Mouse (Mus musculus): ENCODE measurements at regions not wholly inside any gene's neighbourhood (a gene's known extent, or its start where the extent isn't known, plus 50 kb on each side); places are given as distances from the start of the nearest gene placed in this dataset.

DNA sequence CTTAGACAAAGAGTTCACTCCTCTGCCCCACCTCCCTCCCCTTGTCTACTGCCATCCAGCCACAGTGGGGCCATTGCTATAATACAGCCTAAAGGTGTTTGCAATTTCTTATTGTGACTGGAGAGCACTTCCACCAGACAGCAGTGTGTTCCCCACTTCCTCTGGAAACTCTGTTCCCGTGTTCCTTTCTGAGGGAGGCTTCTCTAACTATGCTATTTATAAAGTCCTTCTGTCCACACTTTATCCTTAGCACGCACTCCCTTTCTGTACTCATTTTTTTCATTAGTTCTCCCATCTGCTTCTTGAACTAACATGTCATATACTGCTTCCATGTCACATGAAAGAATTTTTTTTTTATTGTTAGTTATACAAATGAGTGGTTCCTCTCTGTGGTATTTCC is 52.0 kb upstream of the 4930432M17Rik start:
- intact Hi-C loops (cut with DNase I): no loop called here
- no peak overlapping the region for H3K27ac ChIP-seq
- DNase-seq (ENCODE audit: extremely low spot score in 1 of 2, low spot score in 2 of 2): no peak
- no peak for TF ChIP-seq CTCF (IDR thresholded peaks at IDR 0.05)
- no peak overlapping the region for H3K4me3 ChIP-seq

DNA sequence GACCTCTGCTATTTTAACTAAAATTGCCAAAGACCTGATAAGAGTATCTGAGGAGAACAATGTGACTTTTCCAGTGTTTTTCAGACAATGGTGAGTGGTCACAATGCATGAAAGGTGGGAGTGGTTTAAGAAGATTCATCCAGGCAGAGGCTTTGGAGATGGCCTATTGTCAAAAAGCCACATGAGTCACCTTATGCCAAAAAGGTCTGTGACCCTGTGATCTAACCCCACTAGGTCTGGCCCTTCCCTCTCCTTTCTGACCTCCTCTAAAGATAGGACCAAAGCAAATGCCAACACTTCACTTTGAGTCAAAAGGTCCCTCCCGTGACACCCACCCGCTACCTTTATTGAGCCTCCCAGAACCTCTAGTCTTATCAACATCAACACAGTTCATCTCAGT is 52.4 kb upstream of the 4930432M17Rik start:
- intact Hi-C loops (cut with DNase I): no loop called here
- H3K4me3 ChIP-seq: no peak overlapping the region
- H3K27ac ChIP-seq: no peak overlapping the region
- TF ChIP-seq CTCF (IDR thresholded peaks at IDR 0.05): no peak
- DNase-seq (ENCODE audit: extremely low spot score in 1 of 2, low spot score in 2 of 2): no peak

DNA sequence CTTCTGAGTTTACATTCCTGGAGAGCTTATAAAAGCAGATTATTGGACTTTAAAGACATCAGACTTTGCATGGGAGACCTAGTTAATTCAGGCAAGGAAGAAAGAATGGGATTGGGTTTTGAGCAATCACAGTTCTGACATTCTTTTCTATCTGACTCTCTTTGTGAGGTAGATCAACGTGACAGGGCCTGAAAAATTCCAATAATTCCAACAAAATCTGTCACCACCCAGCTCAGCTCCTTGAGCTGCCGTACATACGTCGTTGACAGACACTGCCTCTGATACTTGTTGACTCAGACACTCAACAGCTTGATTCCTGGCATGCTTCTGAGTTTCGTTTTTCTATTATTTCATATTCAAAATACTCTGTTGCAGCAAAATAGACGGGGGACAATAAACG is 53.2 kb upstream of the 4930432M17Rik start:
- TF ChIP-seq CTCF (IDR thresholded peaks at IDR 0.05): no peak
- intact Hi-C loops (cut with DNase I): no loop called here
- Histone ChIP-seq H3K27ac (no peak overlapping the region), H3K4me3 (no peak overlapping the region)
- no peak for DNase-seq (ENCODE audit: extremely low spot score in 1 of 2, low spot score in 2 of 2)

DNA sequence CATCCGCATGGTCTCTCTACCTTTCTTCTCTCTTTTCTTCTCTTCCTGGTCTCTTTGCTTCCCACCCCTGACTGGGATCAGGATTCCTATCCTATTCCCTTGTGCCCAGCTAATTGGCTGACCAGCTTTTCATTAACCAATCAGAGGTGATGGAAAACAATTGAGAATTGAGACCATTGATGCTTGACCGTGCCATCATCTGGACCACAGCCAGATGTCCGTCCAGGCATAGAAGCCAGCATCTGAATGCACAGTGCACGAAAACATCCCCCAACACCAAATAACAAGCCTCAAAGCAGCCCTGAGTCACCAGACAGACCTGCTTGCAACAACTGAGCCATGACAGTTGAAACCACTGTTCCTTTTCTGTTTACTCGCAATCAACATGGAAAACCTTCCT is 54.5 kb upstream of the 4930432M17Rik start:
- DNase-seq (ENCODE audit: extremely low spot score in 1 of 2, low spot score in 2 of 2): no peak
- intact Hi-C loops (cut with DNase I): no loop called here
- no peak for TF ChIP-seq CTCF (IDR thresholded peaks at IDR 0.05)
- H3K4me3 ChIP-seq: no peak overlapping the region
- H3K27ac ChIP-seq: no peak overlapping the region

DNA sequence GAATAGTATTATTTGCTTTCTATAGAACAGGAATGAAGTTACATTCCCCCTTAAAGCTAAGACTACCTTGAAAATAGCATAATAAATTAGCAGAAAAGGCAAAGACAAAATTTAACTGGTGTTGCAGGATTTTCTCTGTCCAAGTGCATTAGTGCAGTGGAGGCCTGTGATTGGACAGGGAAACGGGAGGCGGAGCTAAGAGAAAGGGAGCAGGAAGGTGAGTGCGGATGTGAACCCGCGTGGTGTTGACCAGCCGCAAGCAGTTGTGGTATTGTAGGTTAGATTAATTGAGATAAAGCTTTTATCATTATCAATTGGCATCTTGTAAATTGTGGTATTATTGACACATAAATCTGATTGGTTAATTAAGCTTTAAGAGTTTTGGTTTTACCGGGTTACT is 55.8 kb upstream of the 4930432M17Rik start:
- TF ChIP-seq CTCF (IDR thresholded peaks at IDR 0.05): no peak
- DNase-seq (ENCODE audit: extremely low spot score in 1 of 2, low spot score in 2 of 2): no peak
- H3K27ac ChIP-seq: no peak overlapping the region
- no peak overlapping the region for H3K4me3 ChIP-seq
- intact Hi-C loops (cut with DNase I): no loop called here

DNA sequence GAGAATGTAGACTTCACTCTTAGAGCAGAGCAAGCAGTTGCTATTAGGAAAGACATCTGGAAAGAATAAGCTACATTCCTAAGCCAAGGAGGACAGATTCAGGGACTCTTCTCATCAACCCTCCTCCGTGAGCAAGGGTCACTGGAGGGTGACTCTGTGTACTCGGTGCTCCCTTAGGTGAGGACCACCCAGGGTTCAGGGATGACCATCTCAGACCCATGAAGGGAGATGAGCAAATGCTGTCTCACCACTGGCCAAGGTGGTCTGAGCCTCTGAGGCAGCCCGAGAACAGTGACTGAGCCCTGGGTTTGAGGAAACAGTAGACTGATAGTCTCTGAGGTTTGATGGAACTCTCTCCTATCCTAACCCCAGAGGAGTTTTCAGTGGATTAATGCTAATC is 57.3 kb upstream of the 4930432M17Rik start:
- intact Hi-C loops (cut with DNase I): no loop called here
- no peak for DNase-seq (ENCODE audit: extremely low spot score in 1 of 2, low spot score in 2 of 2)
- TF ChIP-seq CTCF (IDR thresholded peaks at IDR 0.05): no peak
- no peak overlapping the region for H3K4me3 ChIP-seq
- H3K27ac ChIP-seq: no peak overlapping the region

GRCm38 (mm10) chr3:121609845-121610244 is 60.7 kb upstream of the 4930432M17Rik start:
- no peak overlapping the region for H3K27ac ChIP-seq
- no peak for TF ChIP-seq CTCF (IDR thresholded peaks at IDR 0.05)
- no peak overlapping the region for H3K4me3 ChIP-seq
- intact Hi-C loops (cut with DNase I): no loop called here
- no peak for DNase-seq (ENCODE audit: extremely low spot score in 1 of 2, low spot score in 2 of 2)

DNA sequence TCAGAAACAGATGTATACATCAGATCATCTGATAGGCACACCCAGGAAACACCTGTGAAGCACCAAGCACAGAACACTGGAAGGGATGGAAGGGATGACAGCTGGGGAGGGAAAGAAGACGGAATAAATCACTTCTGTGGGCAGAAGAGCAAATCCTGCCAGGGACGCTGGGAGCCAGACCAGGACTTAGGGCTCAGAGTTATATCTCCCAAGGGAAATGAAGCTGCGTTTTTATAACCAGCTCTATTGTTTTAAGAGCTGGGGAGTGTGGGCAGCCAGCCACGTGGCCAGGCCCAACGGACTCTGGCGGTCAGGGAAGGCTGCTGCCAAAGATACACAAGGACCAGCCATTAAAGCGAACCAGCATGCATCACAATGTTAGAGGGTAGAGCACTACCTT is 61.5 kb upstream of the 4930432M17Rik start:
- intact Hi-C loops (cut with DNase I): no loop called here
- H3K27ac ChIP-seq: no peak overlapping the region
- TF ChIP-seq CTCF (IDR thresholded peaks at IDR 0.05): no peak
- no peak for DNase-seq (ENCODE audit: extremely low spot score in 1 of 2, low spot score in 2 of 2)
- no peak overlapping the region for H3K4me3 ChIP-seq

DNA sequence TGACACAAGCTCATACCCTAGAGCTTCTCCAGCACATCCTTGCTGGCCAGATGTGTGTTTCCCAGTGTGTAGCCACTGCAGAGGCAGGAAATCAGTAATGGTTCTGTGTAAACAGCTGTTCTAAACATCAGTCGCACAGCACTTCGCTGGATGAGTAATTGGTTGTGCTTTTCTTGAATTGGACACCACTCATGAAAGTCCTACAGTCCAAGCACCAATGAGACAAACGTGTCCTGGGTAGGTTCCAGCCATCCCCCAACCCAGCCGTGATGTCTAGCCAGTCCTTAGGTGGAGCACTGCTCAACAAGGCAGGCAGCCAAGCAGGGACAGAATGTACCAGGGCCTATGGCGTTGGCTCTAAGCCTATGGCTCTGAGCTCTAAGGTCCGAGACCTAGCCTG is 65.8 kb upstream of the 4930432M17Rik start:
- Histone ChIP-seq H3K4me3 (no peak overlapping the region), H3K27ac (no peak overlapping the region)
- no peak for TF ChIP-seq CTCF (IDR thresholded peaks at IDR 0.05)
- no peak for DNase-seq (ENCODE audit: extremely low spot score in 1 of 2, low spot score in 2 of 2)
- intact Hi-C loops (cut with DNase I): no loop called here

DNA sequence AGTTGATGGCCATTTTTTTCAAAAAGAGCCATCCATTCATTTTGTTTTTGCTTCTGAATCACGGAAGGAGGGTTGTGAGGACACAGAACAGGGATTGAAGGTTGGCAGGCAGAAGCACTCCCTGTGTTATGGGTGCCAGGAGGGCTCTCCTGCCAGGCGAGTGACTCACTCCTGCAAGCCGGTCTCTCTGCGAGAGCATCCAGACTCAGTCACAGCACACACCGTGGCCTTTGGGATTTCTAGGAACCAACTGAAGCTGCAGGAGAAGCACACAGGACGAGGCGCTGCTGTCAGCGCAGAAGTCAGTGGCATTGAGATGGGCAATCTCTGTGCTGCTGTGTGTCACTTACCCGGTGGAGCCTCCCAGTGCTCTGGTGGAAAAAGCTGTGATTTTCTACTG is 66.5 kb upstream of the 4930432M17Rik start:
- no peak for TF ChIP-seq CTCF (IDR thresholded peaks at IDR 0.05)
- Histone ChIP-seq H3K4me3 (no peak overlapping the region), H3K27ac (no peak overlapping the region)
- no peak for DNase-seq (ENCODE audit: extremely low spot score in 1 of 2, low spot score in 2 of 2)
- intact Hi-C loops (cut with DNase I): no loop called here

DNA sequence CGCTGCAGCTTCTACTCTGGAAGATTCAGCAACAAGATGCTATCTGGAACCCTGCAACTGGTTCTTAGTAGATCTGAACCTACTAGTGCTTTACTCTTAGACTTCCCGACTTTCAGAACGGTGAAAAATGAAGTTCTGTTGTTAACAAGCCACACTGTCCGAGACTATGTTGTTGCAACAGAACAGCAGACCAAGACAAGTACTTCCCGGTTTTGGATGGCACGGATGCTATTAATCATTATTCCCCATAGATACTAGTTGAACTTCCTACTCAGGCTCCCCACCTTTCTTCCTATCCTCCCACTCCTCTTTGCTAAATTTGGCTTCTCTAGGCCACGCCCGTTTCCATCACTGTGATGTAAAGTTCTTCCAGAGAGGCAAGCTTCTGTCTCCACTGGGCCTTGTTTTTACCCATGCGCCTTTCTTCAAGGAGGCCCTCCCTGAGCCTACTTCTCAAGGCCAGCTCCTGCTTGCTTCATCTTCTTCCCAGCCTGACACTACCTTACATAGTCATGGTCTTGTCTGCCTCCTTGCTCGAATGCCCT is 67.7 kb upstream of the 4930432M17Rik start:
- H3K4me3 ChIP-seq: no peak overlapping the region
- no peak for TF ChIP-seq CTCF (IDR thresholded peaks at IDR 0.05)
- H3K27ac ChIP-seq: no peak overlapping the region
- intact Hi-C loops (cut with DNase I): no loop called here
- DNase-seq (ENCODE audit: extremely low spot score in 1 of 2, low spot score in 2 of 2): no peak

GRCm38 (mm10) chr3:121602082-121602561 is 68.4 kb upstream of the 4930432M17Rik start:
- H3K27ac ChIP-seq: no peak overlapping the region
- no peak overlapping the region for H3K4me3 ChIP-seq
- TF ChIP-seq CTCF (IDR thresholded peaks at IDR 0.05): no peak
- no peak for DNase-seq (ENCODE audit: extremely low spot score in 1 of 2, low spot score in 2 of 2)
- intact Hi-C loops (cut with DNase I): no loop called here

DNA sequence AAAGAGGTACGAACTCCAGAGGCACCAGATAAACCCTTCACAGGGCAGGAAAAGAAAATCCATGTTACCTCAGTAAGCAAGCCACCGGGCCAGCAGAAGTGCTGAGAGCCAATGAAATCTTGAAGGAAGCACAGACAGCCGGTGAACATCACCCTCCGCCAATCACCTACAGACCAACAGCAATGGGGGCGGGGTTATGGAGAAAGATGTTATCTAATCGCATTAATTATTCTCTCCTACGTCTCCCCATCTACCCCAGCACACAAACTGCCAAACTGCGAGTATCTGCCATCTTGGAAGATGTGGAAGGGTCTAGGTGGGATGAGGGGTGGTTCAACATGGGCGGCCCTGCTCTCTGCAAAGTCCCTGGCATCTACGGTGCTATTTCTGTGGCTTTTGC is 68.6 kb upstream of the Slc44a3 start:
- TF ChIP-seq CTCF (IDR thresholded peaks at IDR 0.05): no peak
- DNase-seq (ENCODE audit: extremely low spot score in 1 of 2, low spot score in 2 of 2): no peak
- no peak overlapping the region for H3K27ac ChIP-seq
- H3K4me3 ChIP-seq: no peak overlapping the region
- intact Hi-C loops (cut with DNase I): no loop called here

Measured in left cerebral cortex, adult 2 months (tissue).